Mouse (Mus musculus) brown adipose tissue, adult 24 weeks (tissue): ENCODE measurements around the gene AC131692.1. TPM values are rescaled to one million over a fixed set of nuclear protein-coding genes. Genes with fewer than 3 reads are reported as not detected.

ENCODE experiments used
- H3K27ac ChIP-seq: fragments of 200-500 bp; replicated peaks from 2 replicates; pipeline ENCODE4 v1.5.1; 2012; ENCODE audit warnings: low read depth, mild to moderate bottlenecking, low read length
- H3K4me1 ChIP-seq: fragments of 200-500 bp; 2 replicates; pipeline ENCODE4 v1.6.1; 2012; ENCODE audit warnings: low read length, mixed read lengths; ENCODE audit not compliant: control insufficient read depth, insufficient read depth, insufficient read length
- H3K4me3 ChIP-seq: fragments of 200-500 bp; 2 replicates; pipeline ENCODE4 v1.5.1; 2012; ENCODE audit warnings: low read depth, mild to moderate bottlenecking, low read length, moderate library complexity; ENCODE audit not compliant: insufficient read depth
- polyA plus RNA-seq: library from polyadenylated mRNA; stranded (reverse); fragments of >200 nt; gene quantifications from 2 replicates; pipeline ENCODE4 v1.2.4, GENCODE M21; 2012; ENCODE audit not compliant: missing spikeins, insufficient read depth, insufficient read length

AC131692.1 gene
- polyA plus RNA-seq, 1 experiment = not detected

DNA sequence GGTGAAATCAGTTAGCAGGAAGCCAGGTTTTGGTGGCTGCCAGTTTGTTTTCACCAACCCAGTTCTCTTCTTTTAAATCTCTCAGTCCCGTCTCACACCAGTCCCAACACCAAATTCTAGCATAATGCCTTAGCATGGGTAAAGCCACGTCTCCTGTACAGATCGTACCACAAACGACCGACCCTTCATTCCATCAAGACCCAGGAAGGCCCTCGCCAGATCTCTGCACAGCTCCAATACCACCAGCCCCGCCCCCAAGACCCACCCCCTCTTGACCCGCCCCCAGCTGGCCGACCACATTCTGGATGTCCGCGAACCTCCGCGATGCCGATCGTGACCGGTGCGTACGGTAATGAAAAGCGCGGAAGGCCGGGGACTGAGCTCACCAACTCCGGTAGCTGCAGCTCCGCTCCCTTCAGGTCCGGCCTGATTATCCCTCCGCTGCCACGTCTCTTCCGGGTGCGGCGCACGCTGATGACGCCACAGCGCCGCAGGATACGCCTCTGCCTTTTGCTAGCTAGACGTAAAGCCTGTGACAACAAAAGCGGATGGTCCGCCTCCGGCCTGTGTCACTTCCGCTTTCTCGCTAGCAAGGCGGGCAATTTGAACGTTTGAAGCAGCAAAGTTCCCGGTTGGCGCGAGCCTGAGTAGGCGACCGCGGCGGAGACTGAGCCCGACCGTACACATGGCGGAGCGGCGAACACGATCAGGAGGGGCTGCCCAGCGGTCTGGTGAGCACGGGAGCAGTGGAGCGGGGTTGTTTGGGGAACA is 9.6 kb upstream of the AC131692.1 start, which contains the start of the genes Zfpl1 and Cdca5:
Zfpl1 (minus strand) TSS at position 479 of the 771 bp plus-strand sequence.
Cdca5 (plus strand) TSS at position 506 of the 771 bp plus-strand sequence.
- H3K4me1 ChIP-seq = peaks cover 4% of the 10 kb centered on the region; the same call in 1 of the 2 replicates
- peak within 1 kb of the TSS; percentile 36 for H3K27ac ChIP-seq
- peak within 1 kb of the TSS; percentile 63 for H3K4me3 ChIP-seq

DNA sequence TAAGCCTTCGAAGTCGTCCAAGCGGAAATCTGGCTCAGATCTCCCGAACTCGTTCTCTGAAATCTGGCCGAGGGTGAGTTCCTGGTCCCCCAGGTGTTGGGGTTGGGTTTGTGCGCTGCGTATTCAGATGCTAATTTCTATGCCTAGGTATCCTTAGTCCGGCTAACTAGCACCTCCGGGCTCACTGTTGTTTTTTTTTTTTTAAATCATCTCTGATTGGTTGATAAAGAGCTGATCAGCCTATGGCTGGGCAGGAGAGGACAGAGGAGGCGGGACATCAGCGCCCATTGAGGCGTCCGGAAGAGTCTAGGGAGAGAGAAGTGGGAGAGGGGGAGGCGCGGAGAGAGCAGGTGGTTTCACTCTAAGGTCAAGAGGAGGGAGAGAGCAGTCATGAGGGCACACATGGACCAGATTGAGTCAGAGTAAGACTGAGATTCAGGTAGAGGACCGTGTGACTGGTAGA is 8.8 kb upstream of the AC131692.1 start:
- H3K27ac ChIP-seq = no peak overlapping the region
- H3K4me1 ChIP-seq = peaks cover 4% of the 10 kb centered on the region; the same call in 1 of the 2 replicates

DNA sequence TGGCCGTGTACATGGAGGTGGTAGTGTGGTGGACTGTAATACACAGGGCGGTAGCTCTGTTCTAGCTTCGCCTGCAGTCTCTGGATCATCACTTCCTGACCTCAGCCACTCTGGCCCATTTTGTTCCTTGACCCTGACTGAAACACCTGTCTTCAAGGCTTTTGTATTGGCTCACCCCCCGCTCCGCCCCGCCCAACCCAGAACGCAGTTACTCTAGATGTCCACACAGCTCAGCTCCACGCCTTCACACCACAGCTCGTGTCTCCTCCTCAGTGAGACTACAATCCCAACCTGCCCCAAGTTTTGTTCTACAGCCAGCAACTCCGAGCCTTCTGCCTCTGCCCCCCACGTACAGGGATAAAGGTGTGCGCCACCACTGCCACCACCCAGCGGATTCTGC is 5.4 kb upstream of the AC131692.1 start:
- Histone ChIP-seq H3K4me3 (no peak overlapping the region), H3K4me1 (peaks cover 2% of the 10 kb centered on the region; the same call in 1 of the 2 replicates), H3K27ac (no peak overlapping the region)

More for the DNA sequence above, 8.8 kb upstream of the AC131692.1 start:
- H3K4me3 ChIP-seq = peak overlapping the region; percentile 61

DNA sequence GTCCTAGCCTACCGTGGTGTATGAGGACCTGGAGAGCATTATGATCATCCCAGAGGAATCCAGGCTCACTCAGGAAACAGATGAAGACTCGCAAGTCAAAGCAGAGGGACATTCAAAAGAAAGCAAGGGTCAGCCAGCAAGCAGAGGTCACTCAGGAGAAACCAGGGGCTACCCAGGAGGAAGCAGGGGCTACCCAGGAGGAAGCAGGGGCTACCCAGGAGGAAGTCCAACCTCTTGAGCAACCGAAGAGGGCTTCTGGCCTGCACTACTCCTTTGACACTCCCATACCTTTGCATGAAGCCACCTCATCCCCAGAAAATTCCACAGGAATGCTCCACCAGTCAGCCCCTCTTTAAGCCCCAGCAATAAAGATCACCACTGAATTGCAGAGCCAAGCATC is 3.6 kb downstream of the AC131692.1 start:
- no peak overlapping the region for H3K27ac ChIP-seq
- no peak overlapping the region for H3K4me3 ChIP-seq
- no peaks in the 10 kb centered on the region for H3K4me1 ChIP-seq

DNA sequence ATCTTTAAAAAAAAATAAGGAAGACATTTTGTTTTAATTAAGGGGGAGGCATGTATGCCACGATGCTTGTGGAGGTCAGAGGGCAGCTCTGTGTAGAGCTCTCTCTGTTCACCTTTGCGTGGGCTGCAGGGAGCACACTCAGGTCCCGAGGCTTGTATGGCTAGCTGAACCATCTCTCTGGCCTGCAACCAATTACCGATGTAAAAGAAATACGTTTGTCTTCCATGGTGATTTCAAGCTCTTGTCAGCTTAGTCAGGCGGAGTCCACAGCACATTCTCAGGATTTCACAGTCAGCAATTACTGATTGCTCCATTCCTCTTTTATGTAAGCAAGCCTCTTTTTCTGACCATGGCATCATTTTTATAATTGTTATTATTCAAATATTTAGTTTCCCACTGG is 7.0 kb downstream of the AC131692.1 start:
- no peaks in the 10 kb centered on the region for H3K4me1 ChIP-seq
- no peak overlapping the region for H3K4me3 ChIP-seq
- H3K27ac ChIP-seq = no peak overlapping the region

DNA sequence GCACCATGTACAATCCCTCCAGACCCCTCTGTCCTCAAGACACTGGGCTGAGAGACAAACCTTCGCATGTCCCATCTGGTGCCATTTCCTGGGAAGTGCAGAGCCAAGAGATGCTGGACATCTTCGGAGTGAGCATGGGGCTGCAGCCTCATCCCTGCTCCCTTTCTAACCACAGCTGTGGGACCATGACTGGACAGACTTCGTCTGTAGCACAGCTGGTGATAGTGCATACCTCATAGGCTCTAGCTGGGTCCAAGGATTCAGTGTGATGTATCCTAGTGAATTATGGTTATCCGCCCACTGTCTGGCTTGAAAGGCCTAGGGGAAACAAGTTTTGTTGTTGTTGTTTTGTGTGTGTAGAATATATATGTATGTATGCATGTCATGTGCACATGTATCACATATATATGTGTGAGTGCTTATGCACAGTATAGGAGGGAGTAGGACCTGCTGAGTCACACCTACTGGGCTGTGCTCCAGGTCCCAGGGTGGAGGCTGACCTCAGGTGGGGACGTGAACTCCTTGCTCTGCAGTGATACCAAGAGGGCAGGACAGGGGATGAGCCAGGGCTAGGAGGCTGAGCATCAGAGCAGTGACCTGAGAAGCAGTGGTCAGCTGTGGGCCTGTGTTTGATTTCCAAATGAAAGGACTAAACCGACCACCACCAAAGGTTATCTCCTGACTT is 8.1 kb downstream of the AC131692.1 start:
- Histone ChIP-seq H3K27ac (no peak overlapping the region), H3K4me3 (no peak overlapping the region), H3K4me1 (no peaks in the 10 kb centered on the region)

DNA sequence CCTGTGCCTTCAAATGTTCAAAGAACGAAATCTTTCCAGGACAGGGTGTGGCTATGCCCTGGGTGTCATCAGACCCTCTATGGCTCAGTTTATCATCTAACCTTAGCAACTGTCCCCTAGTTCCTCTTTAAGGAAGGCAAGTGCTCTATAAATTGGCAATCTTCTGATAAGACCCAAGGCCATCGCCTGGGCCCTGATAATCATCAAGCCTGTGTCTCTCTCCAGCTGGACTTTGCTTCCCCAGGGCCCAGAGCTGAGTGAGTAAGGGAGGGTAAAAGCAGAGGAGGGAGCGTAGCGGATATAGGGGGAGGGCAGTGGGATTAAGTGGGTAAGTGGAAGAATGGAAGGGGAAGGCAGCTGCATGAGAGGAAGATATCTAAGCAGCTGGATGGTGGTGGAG is 10.3 kb downstream of the AC131692.1 start:
- H3K4me3 ChIP-seq = no peak overlapping the region
- no peak overlapping the region for H3K27ac ChIP-seq
- no peaks in the 10 kb centered on the region for H3K4me1 ChIP-seq

DNA sequence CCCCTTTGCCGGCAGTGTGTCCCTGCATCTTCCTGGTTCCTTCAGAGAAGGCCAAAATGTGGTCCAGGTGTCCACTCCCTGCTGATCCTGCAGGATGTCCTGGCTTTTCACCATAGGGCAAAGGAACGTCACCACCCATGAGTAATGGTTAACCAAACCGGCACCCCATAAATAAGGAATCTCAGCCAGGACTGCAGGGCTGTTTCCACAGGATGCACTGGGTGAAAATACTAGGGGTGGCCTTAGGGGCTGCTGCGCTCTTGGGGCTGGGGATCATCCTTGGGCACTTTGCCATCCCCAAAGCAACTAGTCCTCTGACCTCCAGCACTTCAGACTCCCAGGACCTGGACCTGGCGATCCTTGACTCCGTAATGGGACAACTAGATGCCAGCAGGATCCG is 11.4 kb downstream of the AC131692.1 start, which contains the start of gene Naaladl1:
Naaladl1 (plus strand) TSS at position 197 of the 400 bp plus-strand sequence.
- H3K4me1 ChIP-seq = no peaks in the 10 kb centered on the region

DNA sequence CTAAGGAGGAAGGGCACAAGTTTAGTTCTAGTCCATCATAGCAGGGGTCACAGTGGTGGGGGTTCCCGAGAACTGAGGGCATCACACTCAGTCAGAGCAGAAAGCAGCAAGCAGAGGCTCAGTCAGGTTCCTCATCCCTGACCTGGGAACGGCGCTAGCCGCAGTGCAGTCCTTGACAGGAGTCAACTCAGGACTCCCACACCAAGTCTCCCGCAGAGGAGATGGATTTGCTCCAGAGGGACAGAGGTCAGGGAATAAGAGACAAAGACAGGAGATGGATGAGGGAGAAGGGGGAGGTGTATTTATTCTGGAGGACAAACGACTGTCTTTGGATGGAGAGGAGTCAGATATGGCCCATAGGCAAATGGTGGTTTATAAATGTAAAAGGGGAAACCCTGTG is 18.9 kb downstream of the AC131692.1 start:
- Histone ChIP-seq H3K4me1 (no peaks in the 10 kb centered on the region; the same call in 1 of the 2 replicates), H3K27ac (no peak overlapping the region), H3K4me3 (no peak overlapping the region)

More for the DNA sequence above, 11.4 kb downstream of the AC131692.1 start, which contains the start of gene Naaladl1:
- no peak within 1 kb of the TSS for H3K27ac ChIP-seq
- H3K4me3 ChIP-seq = no peak within 1 kb of the TSS

DNA sequence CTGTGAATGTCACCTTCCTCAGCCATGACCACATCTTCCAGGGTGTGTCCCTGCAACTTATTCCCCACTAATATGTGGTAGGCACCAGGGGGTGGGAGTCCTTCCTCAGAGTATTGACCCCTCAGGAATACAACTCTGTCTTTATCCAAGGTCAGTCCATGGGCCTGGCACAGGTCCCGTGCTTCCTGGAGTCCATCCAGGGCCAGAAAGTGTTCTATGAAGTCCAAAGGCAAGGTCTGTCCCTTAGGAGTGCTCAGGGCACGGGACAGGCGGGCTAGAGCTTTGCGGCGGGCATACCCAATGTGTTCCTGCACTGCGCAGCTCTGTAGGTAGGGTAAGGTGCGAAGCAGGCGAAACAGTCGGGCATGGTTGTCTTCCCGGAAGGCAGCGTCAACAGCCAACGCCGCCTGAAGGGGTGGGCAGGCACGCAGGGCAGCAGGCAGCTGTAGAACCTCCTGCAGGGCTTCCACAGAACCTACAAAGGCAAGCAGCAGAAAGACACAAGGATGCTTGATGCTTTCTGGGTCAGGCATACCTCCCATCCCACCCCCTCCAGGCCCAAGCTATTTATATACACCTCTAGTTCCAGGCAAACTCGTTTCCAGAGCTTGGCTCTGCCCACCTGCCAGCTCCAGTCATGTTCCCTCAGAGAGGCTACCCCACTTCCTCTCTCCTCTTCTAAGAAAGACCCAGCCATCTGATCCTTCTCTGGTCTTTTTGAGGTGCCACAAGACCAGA is 22.1 kb downstream of the AC131692.1 start:
- no peak overlapping the region for H3K4me3 ChIP-seq
- no peaks in the 10 kb centered on the region; the same call in 1 of the 2 replicates for H3K4me1 ChIP-seq
- H3K27ac ChIP-seq = no peak overlapping the region

DNA sequence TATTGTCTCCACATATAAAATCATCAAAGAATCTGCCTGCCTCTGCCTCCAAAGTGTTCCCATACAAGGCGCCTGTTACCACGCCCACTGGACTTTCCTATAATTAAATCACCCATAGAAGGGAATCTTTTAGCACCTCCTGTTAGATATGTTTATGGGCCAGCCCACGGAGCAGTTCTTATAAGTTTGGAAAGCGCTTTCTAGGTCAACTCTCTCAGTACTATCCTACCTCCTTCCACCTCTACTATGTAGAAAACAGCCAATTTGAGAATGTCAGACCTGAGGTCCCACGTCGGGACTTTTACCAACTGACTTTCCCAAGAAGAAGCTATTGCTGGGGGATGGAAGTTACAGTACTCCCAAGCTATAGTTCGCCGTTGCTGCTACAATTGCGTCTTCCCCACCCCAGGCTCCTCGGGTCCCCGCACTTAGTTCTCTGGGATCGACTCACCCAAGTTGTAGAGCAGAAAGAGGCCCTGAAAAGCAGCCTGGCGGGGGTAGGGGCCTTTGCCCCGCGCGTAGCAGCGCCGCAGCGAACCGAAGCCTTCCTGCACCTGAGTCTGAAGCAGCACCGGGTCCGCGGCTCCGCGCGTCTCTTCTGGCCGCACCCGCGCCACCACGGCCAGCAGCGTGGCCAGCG is 23.2 kb downstream of the AC131692.1 start:
- no peaks in the 10 kb centered on the region; the same call in 1 of the 2 replicates for H3K4me1 ChIP-seq
- H3K27ac ChIP-seq = no peak overlapping the region
- H3K4me3 ChIP-seq = peak overlapping the region; percentile 84

DNA sequence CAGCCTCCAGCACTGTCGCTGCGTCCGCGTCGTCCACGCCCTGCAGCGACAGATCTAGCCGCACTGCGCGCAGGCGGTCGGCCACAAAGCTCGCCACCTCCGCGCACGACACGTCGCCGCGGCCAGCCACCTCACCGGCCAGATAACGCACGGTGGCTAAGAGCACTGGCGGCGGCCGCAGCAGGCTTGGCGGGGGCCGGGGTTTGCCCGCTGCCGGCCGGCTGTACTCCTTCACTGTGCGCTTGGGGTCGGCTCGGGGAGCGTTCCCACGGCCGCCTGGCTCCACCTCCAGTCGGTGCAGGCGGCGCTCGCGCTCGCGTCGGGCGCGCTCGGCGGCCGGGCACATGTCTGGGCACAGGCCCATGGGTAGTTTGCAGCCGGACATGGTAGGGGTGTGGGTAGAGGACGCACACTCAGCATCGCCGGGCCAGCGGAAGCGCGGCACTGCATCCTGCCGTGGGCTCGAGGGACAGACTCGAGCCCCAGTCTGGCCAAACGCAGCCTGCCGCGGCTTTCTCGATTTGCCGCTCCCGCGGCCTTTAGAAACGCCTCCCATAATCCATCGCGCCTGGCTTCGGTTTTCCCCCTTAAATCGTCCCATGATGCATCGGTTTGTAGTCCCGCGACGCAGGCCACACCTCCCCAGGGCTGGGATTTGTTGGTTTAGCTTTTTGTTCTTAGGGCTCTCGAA is 23.9 kb downstream of the AC131692.1 start, which contains the start of gene Sac3d1:
Sac3d1 (minus strand) TSS at position 665 of the 691 bp plus-strand sequence.
- Histone ChIP-seq H3K4me3 (peak within 1 kb of the TSS; percentile 84), H3K27ac (peak within 1 kb of the TSS; percentile 69), H3K4me1 (no peaks in the 10 kb centered on the region; the same call in 1 of the 2 replicates)

DNA sequence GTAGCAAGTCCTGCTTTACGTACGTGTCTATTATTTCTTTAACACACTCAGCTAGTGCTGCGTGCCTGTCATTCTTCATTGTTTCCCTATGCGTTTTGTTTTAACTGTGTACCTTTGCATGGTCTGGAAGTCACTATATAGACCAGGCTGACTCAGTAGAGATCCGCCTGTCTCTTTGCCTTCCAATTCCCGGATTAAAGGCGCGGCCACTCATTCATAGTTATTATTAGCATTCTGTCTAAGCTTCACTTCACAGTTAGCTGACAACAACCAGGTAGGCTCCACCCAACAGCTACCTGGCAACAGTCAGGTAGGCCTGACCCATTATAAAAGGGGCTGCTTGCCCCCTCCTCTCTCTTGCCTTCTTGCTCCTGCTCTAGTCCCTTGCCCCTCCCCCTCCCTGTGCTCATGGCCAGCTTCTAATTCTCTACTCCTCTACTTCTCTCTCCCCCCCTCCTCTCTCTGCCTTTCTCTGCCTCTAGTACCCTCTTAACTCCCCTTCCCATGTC is 24.5 kb downstream of the AC131692.1 start:
- Histone ChIP-seq H3K4me1 (no peaks in the 10 kb centered on the region; the same call in 1 of the 2 replicates), H3K27ac (peak overlapping the region; percentile 52), H3K4me3 (peak overlapping the region; percentile 84)

DNA sequence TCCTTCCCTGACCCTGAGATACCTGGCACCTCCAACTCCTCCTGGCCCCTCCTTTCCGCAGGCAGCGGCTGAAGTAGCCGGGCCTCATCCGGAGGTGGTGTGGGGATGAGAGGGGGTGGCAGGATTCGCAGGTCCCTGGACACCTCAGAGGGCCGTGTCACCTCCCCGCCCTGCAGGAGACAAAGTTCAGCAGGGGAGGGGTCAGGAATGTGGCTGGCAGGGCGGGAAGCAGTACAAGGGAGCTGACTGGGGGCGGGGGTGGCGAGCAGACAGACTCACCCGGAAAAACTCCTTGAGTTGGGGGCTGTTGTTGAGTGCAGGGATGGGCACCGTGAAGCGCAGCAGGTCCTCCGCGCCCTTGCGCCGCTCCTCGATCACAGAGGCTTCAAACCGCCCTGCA is 27.5 kb downstream of the AC131692.1 start:
- no peaks in the 10 kb centered on the region for H3K4me1 ChIP-seq
- no peak overlapping the region for H3K27ac ChIP-seq
- no peak overlapping the region for H3K4me3 ChIP-seq
